Mouse (Mus musculus) liver, embryonic 13.5 days (tissue): Measurements from ENCODE around the gene Eya2. TPM values are rescaled to one million over a fixed set of nuclear protein-coding genes. Genes with fewer than 3 reads are reported as not detected.
"Not testable (repeated sequence)": the region's sequence is repeated elsewhere in the genome, so short reads cannot be mapped to it uniquely, and the experiment has no call there.

ENCODE experiments used
- ATAC-seq: fragments of 200-750 bp; cut with Nextera tagmentation; 2 replicates; pipeline ENCODE4 v1.8.0; 2017; ENCODE audit warnings: low read depth, mild to moderate bottlenecking, moderate number of reproducible peaks, moderate library complexity
- DNase-seq: peaks from one replicate; pipeline ENCODE4 v3.0.0; 2022
- H3K27ac ChIP-seq: fragments of 300-500 bp; sonication (generic); 2 replicates; pipeline ENCODE4 v1.5.1; 2015; ENCODE audit warnings: moderate library complexity, mild to moderate bottlenecking, inconsistent platforms
- H3K27me3 ChIP-seq: fragments of 300-500 bp; sonication (generic); 2 replicates; pipeline ENCODE4 v1.6.1; 2015; ENCODE audit warnings: mild to moderate bottlenecking, inconsistent platforms
- H3K36me3 ChIP-seq: fragments of 300-500 bp; sonication (generic); 2 replicates; pipeline ENCODE4 v1.6.1; 2015; ENCODE audit warnings: mild to moderate bottlenecking, inconsistent platforms
- H3K4me1 ChIP-seq: fragments of 300-500 bp; sonication (generic); replicated peaks from 2 replicates; pipeline ENCODE4 v1.6.1; 2015; ENCODE audit warnings: inconsistent platforms
- H3K4me2 ChIP-seq: fragments of 300-500 bp; sonication (generic); 2 replicates; pipeline ENCODE4 v1.6.1; 2015; ENCODE audit warnings: inconsistent platforms, mild to moderate bottlenecking, moderate library complexity
- H3K4me3 ChIP-seq: fragments of 300-500 bp; sonication (generic); replicated peaks from 2 replicates; pipeline ENCODE4 v1.5.1; 2015; ENCODE audit warnings: mild to moderate bottlenecking, inconsistent platforms
- H3K9ac ChIP-seq: fragments of 300-500 bp; sonication (generic); 2 replicates; pipeline ENCODE4 v1.6.1; 2015; ENCODE audit warnings: mild to moderate bottlenecking, inconsistent platforms
- H3K9me3 ChIP-seq: fragments of 300-500 bp; sonication (generic); replicated peaks from 2 replicates; pipeline ENCODE4 v1.6.1; 2016; ENCODE audit warnings: inconsistent platforms
- WGBS: fragments of 180-500 bp; shearing (Covaris S2); methylation state at CpG from one replicate; pipeline ENCODE4 v1.1.7; 2015; ENCODE audit not compliant: insufficient replicate concordance; 5-methylcytosine and 5-hydroxymethylcytosine counted together
- polyA plus RNA-seq: library from polyadenylated mRNA; unstranded; fragments of >200 nt; fragmentation: Nextera tagmentation; extraction: Ambion mirVana; gene quantifications from 2 replicates; pipeline ENCODE4 v1.2.1, GENCODE M21; 2015

Gene Eya2
- polyA plus RNA-seq, 1 experiment from 2014 or later, result 0.13 TPM

- Histone ChIP-seq H3K36me3 (peaks cover 95% of the 10 kb centered on the region), H3K9ac (no peak overlapping the region), H3K4me2 (no peak overlapping the region), H3K27me3 (no peaks in the 10 kb centered on the region), H3K4me1 (peaks cover 5% of the 10 kb centered on the region; the same call in 1 of the 2 replicates), H3K27ac (no peak overlapping the region), H3K4me3 (no peak overlapping the region), H3K9me3 (no peaks in the 10 kb centered on the region)
- DNase-seq (no peak), ATAC-seq (no peak)
- WGBS, result 78% methylated on average over 1 of the region's 1 CpGs
Measured at GRCm38 (mm10) chr2:165786467-165786866, 191.6 kb downstream of the Eya2 start.

GRCm38 (mm10) chr2:165788005-165788404, 193.2 kb downstream of the Eya2 start:
- H3K9ac ChIP-seq, result no peak overlapping the region
- ATAC-seq, result no peak
- H3K9me3 ChIP-seq, result no peaks in the 10 kb centered on the region
- H3K4me3 ChIP-seq, result no peak overlapping the region
- no peaks in the 10 kb centered on the region for H3K27me3 ChIP-seq
- WGBS, result 86% methylated on average over 11 of the region's 11 CpGs
- no peak for DNase-seq
- H3K36me3 ChIP-seq, result peaks cover 98% of the 10 kb centered on the region
- H3K27ac ChIP-seq, result no peak overlapping the region
- H3K4me1 ChIP-seq, result peaks cover 8% of the 10 kb centered on the region
- no peak overlapping the region for H3K4me2 ChIP-seq

- Histone ChIP-seq H3K4me3 (no peak overlapping the region), H3K27me3 (no peaks in the 10 kb centered on the region), H3K4me2 (no peak overlapping the region), H3K9me3 (no peaks in the 10 kb centered on the region), H3K36me3 (peaks cover 99% of the 10 kb centered on the region), H3K27ac (no peak overlapping the region), H3K9ac (no peak overlapping the region), H3K4me1 (peaks cover 16% of the 10 kb centered on the region)
- WGBS, result 90% methylated on average over 9 of the region's 9 CpGs
- DNase-seq (no peak), ATAC-seq (no peak)
Measured at GRCm38 (mm10) chr2:165788796-165789195, 194.0 kb downstream of the Eya2 start.

- Histone ChIP-seq H3K9me3 (no peaks in the 10 kb centered on the region), H3K9ac (no peak overlapping the region), H3K27ac (no peak overlapping the region), H3K4me2 (no peak overlapping the region), H3K27me3 (no peaks in the 10 kb centered on the region), H3K4me3 (no peak overlapping the region), H3K4me1 (peaks cover 21% of the 10 kb centered on the region), H3K36me3 (peaks cover 99% of the 10 kb centered on the region)
- 77% methylated on average over 3 of the region's 3 CpGs for WGBS
- DNase-seq, result no peak
- ATAC-seq, result no peak
Measured at GRCm38 (mm10) chr2:165789667-165790066, 194.8 kb downstream of the Eya2 start.

GRCm38 (mm10) chr2:165791026-165791425, 196.2 kb downstream of the Eya2 start:
- Histone ChIP-seq H3K4me1 (peaks cover 18% of the 10 kb centered on the region), H3K4me2 (no peak overlapping the region), H3K9me3 (no peaks in the 10 kb centered on the region), H3K27me3 (no peaks in the 10 kb centered on the region), H3K27ac (no peak overlapping the region), H3K9ac (no peak overlapping the region), H3K4me3 (no peak overlapping the region), H3K36me3 (peaks cover 96% of the 10 kb centered on the region)
- ATAC-seq (no peak), DNase-seq (no peak)
- WGBS, result 79% methylated on average over 7 of the region's 7 CpGs

GRCm38 (mm10) chr2:165791657-165792056, 196.8 kb downstream of the Eya2 start:
- WGBS, result 60% methylated on average over 9 of the region's 9 CpGs
- Histone ChIP-seq H3K4me2 (no peak overlapping the region), H3K4me1 (peaks cover 15% of the 10 kb centered on the region), H3K9me3 (no peaks in the 10 kb centered on the region), H3K9ac (no peak overlapping the region), H3K4me3 (no peak overlapping the region), H3K27ac (no peak overlapping the region), H3K36me3 (peaks cover 97% of the 10 kb centered on the region), H3K27me3 (no peaks in the 10 kb centered on the region)
- 0 out of 2 replicates have a peak, but pooled peaks have one; percentile 11 for ATAC-seq
- DNase-seq, result peak; percentile 35

GRCm38 (mm10) chr2:165792431-165793282, 197.8 kb downstream of the Eya2 start:
- 60% methylated on average over 25 of the region's 25 CpGs for WGBS
- Histone ChIP-seq H3K9me3 (no peaks in the 10 kb centered on the region), H3K9ac (no peak overlapping the region), H3K27me3 (no peaks in the 10 kb centered on the region), H3K27ac (no peak overlapping the region), H3K4me1 (peaks cover 15% of the 10 kb centered on the region), H3K36me3 (peaks cover 97% of the 10 kb centered on the region), H3K4me3 (no peak overlapping the region), H3K4me2 (no peak overlapping the region)
- ATAC-seq, result no peak
- DNase-seq, result no peak

- Histone ChIP-seq H3K4me3 (no peak overlapping the region), H3K4me1 (peaks cover 15% of the 10 kb centered on the region), H3K9me3 (no peaks in the 10 kb centered on the region), H3K4me2 (no peak overlapping the region), H3K9ac (no peak overlapping the region), H3K36me3 (peaks cover 97% of the 10 kb centered on the region), H3K27ac (no peak overlapping the region), H3K27me3 (no peaks in the 10 kb centered on the region)
- ATAC-seq, result peak; percentile 58
- no peak for DNase-seq
- WGBS, result 11% methylated on average over 3 of the region's 3 CpGs
Measured at GRCm38 (mm10) chr2:165793283-165793638, 198.4 kb downstream of the Eya2 start.

- 86% methylated on average over 8 of the region's 8 CpGs for WGBS
- Histone ChIP-seq H3K27me3 (no peaks in the 10 kb centered on the region), H3K36me3 (peaks cover 95% of the 10 kb centered on the region), H3K4me3 (no peak overlapping the region), H3K4me1 (peaks cover 14% of the 10 kb centered on the region), H3K9ac (no peak overlapping the region), H3K27ac (no peak overlapping the region), H3K9me3 (no peaks in the 10 kb centered on the region), H3K4me2 (no peak overlapping the region)
- no peak for DNase-seq
- no peak for ATAC-seq
Measured at GRCm38 (mm10) chr2:165797876-165798275, 203.0 kb downstream of the Eya2 start.

- H3K9me3 ChIP-seq, H3K4me3 ChIP-seq, DNase-seq, H3K27ac ChIP-seq, H3K9ac ChIP-seq, H3K4me1 ChIP-seq, H3K27me3 ChIP-seq, ATAC-seq, H3K4me2 ChIP-seq: not testable (repeated sequence)
- 81% methylated on average over 3 of the region's 3 CpGs for WGBS
- peaks cover 92% of the 10 kb centered on the region for H3K36me3 ChIP-seq
Measured at GRCm38 (mm10) chr2:165800174-165800573, 205.3 kb downstream of the Eya2 start.

GRCm38 (mm10) chr2:165808179-165808975, 213.5 kb downstream of the Eya2 start:
- WGBS, result 90% methylated on average over 12 of the region's 12 CpGs

More at GRCm38 (mm10) chr2:165808179-165808975, 213.5 kb downstream of the Eya2 start:
- DNase-seq (no peak), ATAC-seq (no peak)
- Histone ChIP-seq H3K27me3 (no peaks in the 10 kb centered on the region), H3K9me3 (no peaks in the 10 kb centered on the region), H3K4me2 (no peak overlapping the region), H3K4me3 (no peak overlapping the region), H3K9ac (no peak overlapping the region), H3K4me1 (no peaks in the 10 kb centered on the region), H3K36me3 (peaks cover 95% of the 10 kb centered on the region), H3K27ac (no peak overlapping the region)
